Mouse (Mus musculus): Measurements from ENCODE around the gene Podnl1. TPM values are rescaled to one million over a fixed set of nuclear protein-coding genes. Genes with fewer than 3 reads are reported as not detected.

The Podnl1 gene
- polyA plus RNA-seq, 1 experiment, result 3.2 TPM

DNA sequence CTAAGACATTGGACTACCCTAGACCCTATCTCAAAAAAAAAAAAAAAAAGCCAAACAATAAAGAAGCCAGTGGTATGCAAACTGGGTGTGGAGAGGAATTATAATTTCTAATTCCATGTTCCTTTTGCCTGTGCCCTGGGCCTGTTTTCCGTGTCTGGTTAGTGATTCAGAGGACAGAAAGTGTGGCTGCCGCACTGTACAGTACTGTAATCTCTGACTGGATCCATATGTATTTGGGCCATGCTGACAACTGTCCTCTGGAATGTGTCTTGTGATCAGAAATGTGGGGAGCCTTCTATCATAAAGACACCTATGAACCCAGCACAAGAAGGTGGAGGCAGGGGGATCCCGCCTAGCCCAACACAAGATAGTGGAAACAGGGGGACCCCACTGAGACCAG lies 3.6 kb upstream of the Podnl1 start:
- Histone ChIP-seq H3K27ac (ENCODE audit: insufficient read depth, low read length) (peak overlapping the region; percentile 88), H3K4me3 (ENCODE audit: insufficient read depth, low read length) (no peak overlapping the region), H3K4me1 (ENCODE audit: control insufficient read depth, insufficient read depth, low read length) (peaks cover 10% of the 10 kb centered on the region)
- no peak for TF ChIP-seq CTCF (IDR thresholded peaks at IDR 0.05; ENCODE audit: borderline replicate concordance, insufficient read depth, low read length)
- no peak for TF ChIP-seq POLR2A (IDR thresholded peaks at IDR 0.05; ENCODE audit: low read depth, low read length)

DNA sequence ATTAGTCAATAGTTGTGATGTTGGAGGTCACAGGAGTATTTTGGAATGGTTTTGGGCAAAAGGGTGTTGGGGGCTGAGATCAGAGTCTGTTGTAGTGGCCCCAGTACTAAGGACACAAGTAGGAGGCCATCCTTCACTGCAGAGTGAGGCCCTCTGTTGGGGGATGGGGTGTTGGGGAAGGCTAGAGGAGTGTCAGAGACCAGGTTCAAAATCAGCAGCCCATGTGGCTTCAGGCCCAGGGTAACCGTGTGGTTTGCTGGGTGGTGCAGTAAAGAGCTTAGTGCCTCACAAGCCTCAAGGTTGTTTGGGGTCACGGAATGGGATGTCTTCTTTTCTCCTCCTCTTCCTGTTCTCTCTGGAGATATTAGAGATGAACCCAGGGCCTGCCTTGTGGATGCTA lies 953 bp downstream of the Podnl1 start:
- H3K4me1 ChIP-seq (ENCODE audit: control insufficient read depth, insufficient read depth, low read length), result peaks cover 10% of the 10 kb centered on the region
- no peak overlapping the region for H3K4me3 ChIP-seq (ENCODE audit: insufficient read depth, low read length)
- H3K27ac ChIP-seq (ENCODE audit: insufficient read depth, low read length), result no peak overlapping the region
- no peak for TF ChIP-seq POLR2A (IDR thresholded peaks at IDR 0.05; ENCODE audit: low read depth, low read length)

- no peak overlapping the region for H3K27ac ChIP-seq (ENCODE audit: insufficient read depth, low read length)
- H3K4me1 ChIP-seq (ENCODE audit: control insufficient read depth, insufficient read depth, low read length), result peaks cover 10% of the 10 kb centered on the region
- TF ChIP-seq POLR2A (IDR thresholded peaks at IDR 0.05; ENCODE audit: low read depth, low read length), result no peak
- TF ChIP-seq CTCF (IDR thresholded peaks at IDR 0.05; ENCODE audit: borderline replicate concordance, insufficient read depth, low read length), result no peak
- H3K4me3 ChIP-seq (ENCODE audit: insufficient read depth, low read length), result no peak overlapping the region
Observed at GRCm38 (mm10) chr8:84127202-84127901, 1.6 kb downstream of the Podnl1 start.

DNA sequence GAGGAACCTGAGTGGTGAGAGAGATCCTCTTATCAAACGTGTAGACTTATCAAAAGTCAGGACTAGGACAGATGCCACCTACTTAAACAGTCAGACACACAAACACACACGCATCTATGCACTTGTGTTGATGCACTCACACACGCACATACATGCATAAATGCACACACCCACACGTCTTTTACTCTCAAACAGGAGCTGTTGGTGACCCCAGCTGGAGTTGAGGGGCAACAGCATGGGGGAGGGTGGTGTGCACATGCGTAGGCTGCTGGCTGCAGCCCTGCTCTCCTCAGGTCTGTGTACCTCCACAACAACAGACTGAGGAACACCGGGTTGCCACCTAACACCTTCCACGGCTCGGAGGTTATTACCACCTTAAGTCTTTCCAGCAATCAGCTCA lies 2.5 kb downstream of the Podnl1 start:
- Histone ChIP-seq H3K4me1 (ENCODE audit: control insufficient read depth, insufficient read depth, low read length) (peaks cover 10% of the 10 kb centered on the region), H3K4me3 (ENCODE audit: insufficient read depth, low read length) (no peak overlapping the region), H3K27ac (ENCODE audit: insufficient read depth, low read length) (no peak overlapping the region)
- TF ChIP-seq POLR2A (IDR thresholded peaks at IDR 0.05; ENCODE audit: low read depth, low read length) (no peak), CTCF (IDR thresholded peaks at IDR 0.05; ENCODE audit: borderline replicate concordance, insufficient read depth, low read length) (no peak)

- TF ChIP-seq POLR2A (IDR thresholded peaks at IDR 0.05; ENCODE audit: low read depth, low read length) (no peak), CTCF (IDR thresholded peaks at IDR 0.05; ENCODE audit: borderline replicate concordance, insufficient read depth, low read length) (no peak)
- Histone ChIP-seq H3K4me3 (ENCODE audit: insufficient read depth, low read length) (no peak overlapping the region), H3K27ac (ENCODE audit: insufficient read depth, low read length) (no peak overlapping the region), H3K4me1 (ENCODE audit: control insufficient read depth, insufficient read depth, low read length) (peaks cover 6% of the 10 kb centered on the region; the same call in 1 of the 2 replicates)
Observed at GRCm38 (mm10) chr8:84130806-84131205, 5.0 kb downstream of the Podnl1 start.

- H3K4me1 ChIP-seq (ENCODE audit: control insufficient read depth, insufficient read depth, low read length), result no peaks in the 10 kb centered on the region
- TF ChIP-seq CTCF (IDR thresholded peaks at IDR 0.05; ENCODE audit: borderline replicate concordance, insufficient read depth, low read length), result no peak
- no peak for TF ChIP-seq POLR2A (IDR thresholded peaks at IDR 0.05; ENCODE audit: low read depth, low read length)
- no peak overlapping the region for H3K27ac ChIP-seq (ENCODE audit: insufficient read depth, low read length)
- no peak overlapping the region for H3K4me3 ChIP-seq (ENCODE audit: insufficient read depth, low read length)
Observed at GRCm38 (mm10) chr8:84132225-84132624, 6.4 kb downstream of the Podnl1 start.

DNA sequence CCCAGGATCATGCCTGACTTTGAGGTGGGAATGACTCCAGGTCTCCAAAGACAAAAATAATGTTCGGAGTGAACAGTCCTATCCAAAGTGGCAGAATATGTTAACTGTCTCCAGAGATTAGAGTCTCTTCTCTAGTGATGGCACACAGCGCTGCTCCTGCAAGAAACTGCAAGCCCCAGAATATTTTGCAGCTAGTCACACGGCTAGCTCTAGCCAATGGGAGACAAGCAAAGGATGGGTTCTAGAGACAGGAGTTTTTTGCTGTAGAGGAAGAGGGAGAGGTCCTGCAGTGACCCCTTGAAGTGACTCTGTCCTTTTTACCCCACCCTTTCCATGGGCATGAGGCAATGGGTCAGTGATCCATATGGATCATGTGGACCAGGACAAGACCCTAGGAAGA lies 12.1 kb downstream of the Podnl1 start:
- no peak overlapping the region for H3K4me3 ChIP-seq (ENCODE audit: insufficient read depth, low read length)
- H3K27ac ChIP-seq (ENCODE audit: insufficient read depth, low read length), result no peak overlapping the region
- no peaks in the 10 kb centered on the region for H3K4me1 ChIP-seq (ENCODE audit: control insufficient read depth, insufficient read depth, low read length)
- TF ChIP-seq CTCF (IDR thresholded peaks at IDR 0.05; ENCODE audit: borderline replicate concordance, insufficient read depth, low read length), result no peak
- no peak for TF ChIP-seq POLR2A (IDR thresholded peaks at IDR 0.05; ENCODE audit: low read depth, low read length)

DNA sequence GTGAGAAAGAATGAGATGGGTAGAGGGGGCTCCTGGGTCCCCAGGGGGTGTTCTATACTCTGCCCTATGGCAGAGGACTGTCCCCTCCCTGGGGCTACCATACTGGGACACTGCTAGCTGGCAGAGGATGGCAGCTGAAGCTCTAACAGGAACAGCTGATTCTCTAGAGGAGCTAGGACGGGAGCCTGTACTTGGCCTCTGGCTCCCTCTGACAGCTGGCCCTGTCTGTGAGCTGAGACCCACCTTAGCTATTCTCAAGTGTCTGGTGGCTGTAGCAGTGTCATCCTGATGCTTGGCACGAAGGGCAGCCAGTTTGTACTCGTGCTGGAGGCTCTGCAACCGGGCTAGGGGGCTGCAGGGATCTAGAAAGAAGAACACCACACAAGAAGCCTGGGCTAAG lies 15.0 kb downstream of the Podnl1 start:
- TF ChIP-seq POLR2A (IDR thresholded peaks at IDR 0.05; ENCODE audit: low read depth, low read length) (no peak), CTCF (IDR thresholded peaks at IDR 0.05; ENCODE audit: borderline replicate concordance, insufficient read depth, low read length) (no peak)
- H3K27ac ChIP-seq (ENCODE audit: insufficient read depth, low read length), result no peak overlapping the region
- H3K4me3 ChIP-seq (ENCODE audit: insufficient read depth, low read length), result no peak overlapping the region
- no peaks in the 10 kb centered on the region for H3K4me1 ChIP-seq (ENCODE audit: control insufficient read depth, insufficient read depth, low read length)

DNA sequence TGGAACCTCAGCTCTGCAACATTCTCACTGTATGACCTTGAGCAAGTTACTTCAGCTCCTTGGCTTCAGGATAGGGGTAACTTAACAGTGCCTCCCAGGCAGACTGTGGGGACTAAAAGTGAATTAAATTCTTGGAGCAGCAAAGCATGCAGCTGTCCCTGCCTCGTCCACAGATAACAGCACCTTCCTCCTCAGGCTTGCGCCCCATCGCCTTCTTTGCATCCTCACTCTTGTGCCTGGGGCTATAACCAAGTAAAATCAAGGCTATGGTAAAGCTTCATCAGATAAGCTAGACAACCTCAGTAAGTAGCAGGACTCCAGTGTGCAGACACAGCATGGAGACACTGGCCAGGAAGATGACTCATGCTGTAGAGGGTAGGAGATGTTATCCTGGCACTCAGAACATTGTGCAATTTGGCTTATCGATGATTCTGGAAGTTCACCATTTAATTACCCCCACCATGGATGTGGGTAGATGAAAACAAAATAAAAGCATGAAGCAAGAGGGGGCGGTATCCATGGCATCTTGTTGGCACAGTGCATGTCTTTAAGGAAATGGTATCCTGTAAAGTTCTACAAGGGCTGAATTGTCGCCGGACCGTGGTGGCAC lies 19.0 kb downstream of the Podnl1 start:
- no peak overlapping the region for H3K4me3 ChIP-seq (ENCODE audit: insufficient read depth, low read length)
- TF ChIP-seq CTCF (IDR thresholded peaks at IDR 0.05; ENCODE audit: borderline replicate concordance, insufficient read depth, low read length) (no peak), POLR2A (IDR thresholded peaks at IDR 0.05; ENCODE audit: low read depth, low read length) (no peak)
- no peak overlapping the region for H3K27ac ChIP-seq (ENCODE audit: insufficient read depth, low read length)
- no peaks in the 10 kb centered on the region for H3K4me1 ChIP-seq (ENCODE audit: control insufficient read depth, insufficient read depth, low read length)

- Histone ChIP-seq H3K27ac (ENCODE audit: insufficient read depth, low read length) (no peak overlapping the region), H3K4me1 (ENCODE audit: control insufficient read depth, insufficient read depth, low read length) (no peaks in the 10 kb centered on the region), H3K4me3 (ENCODE audit: insufficient read depth, low read length) (peak overlapping the region; percentile 78)
- TF ChIP-seq CTCF (IDR thresholded peaks at IDR 0.05; ENCODE audit: borderline replicate concordance, insufficient read depth, low read length) (no peak), POLR2A (IDR thresholded peaks at IDR 0.05; ENCODE audit: low read depth, low read length) (no peak; the same call in 1 of the 2 replicates)
Observed at GRCm38 (mm10) chr8:84147324-84147766, 21.6 kb downstream of the Podnl1 start.

Data from embryonic fibroblast, embryonic 13.5 days (primary cell).